Mouse (Mus musculus) splenic B cell, adult 2 months (primary cell): ENCODE data around the gene Kifc1.
"Not testable (repeated sequence)": the region's sequence is repeated elsewhere in the genome, so short reads cannot be mapped to it uniquely, and the experiment has no call there.

ENCODE experiments used
- DNase-seq: peaks from one replicate; pipeline ENCODE4 v3.0.0-alpha.2; 2011; ENCODE audit warnings: low read depth, low spot score
- H3K27me3 ChIP-seq: 2 replicates; pipeline ENCODE4 v1.6.1; 2012; ENCODE audit warnings: mild to moderate bottlenecking, low read length, moderate library complexity, mixed read lengths; ENCODE audit not compliant: control insufficient read depth, poor library complexity, insufficient read depth, severe bottlenecking
- H3K36me3 ChIP-seq: 2 replicates; pipeline ENCODE4 v1.6.1; 2012; ENCODE audit warnings: mild to moderate bottlenecking, low read length, moderate library complexity, mixed read lengths; ENCODE audit not compliant: control insufficient read depth, poor library complexity, insufficient read depth, severe bottlenecking

The Kifc1 gene

GRCm38 (mm10) chr17:33900281-33900988 lies 10.0 kb upstream of the Kifc1 start:
- no peaks in the 10 kb centered on the region for H3K27me3 ChIP-seq
- DNase-seq = no peak

GRCm38 (mm10) chr17:33899642-33900041 lies 9.2 kb upstream of the Kifc1 start:
- no peak for DNase-seq
- Histone ChIP-seq H3K27me3 (no peaks in the 10 kb centered on the region), H3K36me3 (no peaks in the 10 kb centered on the region)

More at GRCm38 (mm10) chr17:33900281-33900988, 10.0 kb upstream of the Kifc1 start:
- H3K36me3 ChIP-seq = no peaks in the 10 kb centered on the region

- not testable (repeated sequence) for DNase-seq, H3K36me3 ChIP-seq, H3K27me3 ChIP-seq
These were observed 7.7 kb upstream of the Kifc1 start for GRCm38 (mm10) chr17:33898193-33898592.

GRCm38 (mm10) chr17:33897114-33897794 lies 6.8 kb upstream of the Kifc1 start:
- peak; percentile 90 for DNase-seq
- Histone ChIP-seq H3K36me3 (no peaks in the 10 kb centered on the region), H3K27me3 (no peaks in the 10 kb centered on the region)

GRCm38 (mm10) chr17:33893011-33893410 lies 2.5 kb upstream of the Kifc1 start:
- H3K27me3 ChIP-seq, H3K36me3 ChIP-seq, DNase-seq: not testable (repeated sequence)

GRCm38 (mm10) chr17:33892429-33892828 lies 2.0 kb upstream of the Kifc1 start:
- no peak for DNase-seq
- no peaks in the 10 kb centered on the region for H3K27me3 ChIP-seq
- no peaks in the 10 kb centered on the region for H3K36me3 ChIP-seq

GRCm38 (mm10) chr17:33891892-33892291 lies 1.4 kb upstream of the Kifc1 start:
- not testable (repeated sequence) for H3K36me3 ChIP-seq, H3K27me3 ChIP-seq, DNase-seq

- no peak for DNase-seq
These were observed 896 bp upstream of the Kifc1 start for GRCm38 (mm10) chr17:33891357-33891756.

GRCm38 (mm10) chr17:33889941-33890532 lies 424 bp downstream of the Kifc1 start:
- not testable (repeated sequence) for DNase-seq, H3K27me3 ChIP-seq, H3K36me3 ChIP-seq

More at GRCm38 (mm10) chr17:33891357-33891756, 896 bp upstream of the Kifc1 start:
- H3K36me3 ChIP-seq = no peaks in the 10 kb centered on the region
- no peaks in the 10 kb centered on the region for H3K27me3 ChIP-seq

GRCm38 (mm10) chr17:33888230-33888629 lies 2.2 kb downstream of the Kifc1 start:
- not testable (repeated sequence) for H3K36me3 ChIP-seq, DNase-seq, H3K27me3 ChIP-seq

- H3K27me3 ChIP-seq, DNase-seq, H3K36me3 ChIP-seq: not testable (repeated sequence)
These were observed 2.7 kb downstream of the Kifc1 start for GRCm38 (mm10) chr17:33887802-33888201.

- DNase-seq, H3K27me3 ChIP-seq, H3K36me3 ChIP-seq: not testable (repeated sequence)
These were observed 6.1 kb downstream of the Kifc1 start for GRCm38 (mm10) chr17:33884320-33884719.

- H3K36me3 ChIP-seq, H3K27me3 ChIP-seq: not testable (repeated sequence)
- peak; percentile 21 for DNase-seq
These were observed 14.7 kb downstream of the Kifc1 start for GRCm38 (mm10) chr17:33875797-33876196.

- H3K36me3 ChIP-seq = no peaks in the 10 kb centered on the region
- no peak for DNase-seq
- no peaks in the 10 kb centered on the region for H3K27me3 ChIP-seq
These were observed 16.1 kb downstream of the Kifc1 start for GRCm38 (mm10) chr17:33874411-33874810.

- H3K36me3 ChIP-seq, H3K27me3 ChIP-seq, DNase-seq: not testable (repeated sequence)
These were observed 16.9 kb downstream of the Kifc1 start, which contains the start of gene Gm7029 for GRCm38 (mm10) chr17:33873537-33873936. TSS of gene Gm7029 (plus strand) at chr17:33873837.
